Mouse (Mus musculus) gastrocnemius, postnatal 14 days (tissue): ENCODE data around the gene Cyp4f14. TPM values are rescaled to one million over a fixed set of nuclear protein-coding genes. Genes with fewer than 3 reads are reported as not detected.
"Not testable (repeated sequence)": the region's sequence is repeated elsewhere in the genome, so short reads cannot be mapped to it uniquely, and the experiment has no call there.

Experiments used
- DNase-seq: peaks from one replicate; pipeline ENCODE4 v3.0.0; 2021; ENCODE audit warnings: mixed read lengths
- intact Hi-C: fragments of 180-260 bp; cut with DNase I; formaldehyde crosslinking; loops from one replicate; pipeline ENCODE4 v1.15.1; 2025; ENCODE audit warnings: low total_unique reads
- total RNA-seq, 2 experiments: library from RNA; stranded (reverse); gene quantifications; 2 replicates each; pipeline ENCODE4 v1.2.3; 2021

Cyp4f14 gene
- total RNA-seq, 2 experiments from 2014 or later, result 0.33 TPM; not detected in 1

DNA sequence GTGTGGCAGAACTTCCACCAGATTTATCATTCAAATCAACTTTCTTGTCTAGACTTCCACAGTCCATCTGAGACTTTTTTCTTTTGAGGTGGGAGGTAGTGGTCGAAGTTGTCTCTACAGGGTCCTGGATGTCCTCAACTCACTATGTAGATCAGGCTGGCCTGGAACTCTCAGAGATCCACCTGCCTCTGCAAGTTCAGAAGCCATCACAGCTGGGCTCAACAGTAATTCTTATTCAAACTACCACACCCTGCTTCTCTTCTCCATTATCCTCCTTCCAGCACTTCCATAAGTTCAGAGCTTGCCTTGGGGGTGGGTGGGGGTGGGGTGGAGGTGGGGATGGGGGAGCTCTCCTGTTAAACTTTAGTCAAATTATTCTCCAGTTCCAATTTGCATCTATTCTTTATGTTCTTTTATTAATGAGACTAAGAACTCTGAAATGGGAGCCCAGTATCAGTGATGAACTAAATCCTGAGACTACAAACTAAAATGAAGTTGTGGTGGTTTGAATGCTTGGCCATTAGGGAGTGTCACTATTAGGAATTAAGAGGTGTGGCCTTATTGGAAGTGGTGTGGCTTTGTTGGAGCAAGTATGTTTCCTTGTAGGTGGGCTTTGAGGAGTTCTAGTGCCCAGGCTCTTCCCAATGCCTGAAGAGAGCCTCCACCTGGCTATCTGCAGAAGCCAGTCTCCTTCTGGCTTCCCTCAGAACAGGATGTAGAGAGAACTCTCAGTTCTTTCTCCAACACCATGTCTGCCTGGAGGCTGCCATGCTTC, 15.2 kb downstream of the Cyp4f14 start:
- DNase-seq, result no peak
- intact Hi-C loops, result no loop called here

DNA sequence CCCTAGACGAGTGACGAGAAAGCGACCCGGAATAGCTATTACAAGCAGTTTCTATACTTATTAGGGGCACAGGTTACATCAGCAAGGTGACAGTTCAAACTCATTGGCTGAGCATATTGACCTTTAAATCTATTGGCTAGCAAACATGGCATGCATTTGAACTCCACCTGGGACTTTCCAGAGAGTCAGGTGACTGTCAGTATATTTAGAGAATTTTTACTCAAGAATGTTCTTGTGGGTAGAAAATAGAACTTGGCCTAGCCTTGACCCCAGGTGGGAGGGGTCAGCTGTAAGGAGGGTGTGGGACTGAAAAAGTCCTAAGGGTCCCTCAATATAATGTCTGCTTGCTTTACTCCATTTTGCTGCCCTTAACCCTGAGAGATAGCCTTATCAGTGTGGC, 21.7 kb downstream of the Cyp4f14 start:
- intact Hi-C loops, result no loop called here
- DNase-seq, result no peak

DNA sequence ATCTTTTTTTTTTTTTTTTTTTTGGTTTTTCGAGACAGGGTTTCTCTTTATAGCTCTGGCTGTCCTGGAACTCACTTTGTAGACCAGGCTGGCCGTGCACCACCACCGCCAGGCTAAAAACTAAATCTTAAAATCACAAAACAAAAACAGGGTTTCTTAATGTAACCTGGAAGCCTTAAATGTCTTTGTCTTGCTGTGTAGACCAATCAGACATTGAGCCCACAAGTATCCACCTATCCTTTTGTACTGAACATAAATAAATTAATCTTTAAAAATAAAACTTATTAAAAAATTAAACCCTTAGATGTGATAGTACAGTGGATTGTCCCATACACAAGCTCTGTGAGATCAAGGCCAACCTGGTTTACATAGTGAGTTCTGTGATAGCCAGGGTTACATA, 23.2 kb downstream of the Cyp4f14 start:
- intact Hi-C loops, result no loop called here
- no peak for DNase-seq

DNA sequence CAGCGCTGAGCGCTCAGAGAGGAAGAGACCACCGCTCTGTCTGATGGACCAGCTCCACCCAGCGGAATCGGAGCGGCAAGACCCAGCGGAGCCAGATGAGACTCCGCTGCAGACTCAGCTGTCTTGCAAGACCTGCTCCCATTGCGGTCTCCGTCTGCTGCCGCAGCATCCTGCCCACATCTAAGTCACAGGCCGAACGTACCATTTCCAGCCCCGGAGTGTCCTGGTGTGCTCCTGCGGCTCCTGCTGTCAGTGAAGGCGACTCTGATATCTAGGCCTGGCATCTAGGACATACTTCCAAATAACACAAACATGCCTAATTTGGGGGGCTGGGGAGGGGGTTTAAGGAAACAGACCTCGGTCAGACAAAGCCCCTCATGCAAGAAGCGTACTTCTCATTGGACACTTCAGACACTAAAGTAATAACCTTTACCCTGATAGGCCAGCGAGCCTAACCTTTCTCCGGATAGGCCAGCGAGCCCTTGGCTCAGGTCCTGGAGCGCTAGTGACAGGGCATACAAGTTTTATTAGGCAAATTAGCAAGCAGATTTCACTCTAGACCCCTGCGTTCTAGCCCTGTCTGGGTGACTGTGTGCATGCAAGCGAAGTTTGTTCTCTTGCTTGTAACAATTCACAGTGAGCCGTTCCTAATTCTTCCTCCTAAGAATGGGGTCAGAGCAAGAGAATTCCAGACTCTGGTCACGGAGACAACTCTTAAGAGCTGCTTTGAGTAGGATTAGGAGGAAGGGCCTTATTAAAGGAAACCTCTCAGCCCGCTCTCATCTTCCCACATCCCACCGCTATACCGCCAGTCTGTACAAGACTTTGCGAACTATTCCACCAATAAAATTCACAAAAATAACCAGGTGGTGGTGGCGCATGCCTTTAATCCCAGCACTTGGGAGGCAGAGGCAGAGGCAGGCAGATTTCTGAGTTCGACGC, 25.6 kb downstream of the Cyp4f14 start, which contains the start of gene Zfp870:
Gene Zfp870, minus strand, starts transcription at position 404 of the 942 bp plus-strand sequence.
- peak; percentile 86 for DNase-seq
- intact Hi-C loops, result no loop called here

DNA sequence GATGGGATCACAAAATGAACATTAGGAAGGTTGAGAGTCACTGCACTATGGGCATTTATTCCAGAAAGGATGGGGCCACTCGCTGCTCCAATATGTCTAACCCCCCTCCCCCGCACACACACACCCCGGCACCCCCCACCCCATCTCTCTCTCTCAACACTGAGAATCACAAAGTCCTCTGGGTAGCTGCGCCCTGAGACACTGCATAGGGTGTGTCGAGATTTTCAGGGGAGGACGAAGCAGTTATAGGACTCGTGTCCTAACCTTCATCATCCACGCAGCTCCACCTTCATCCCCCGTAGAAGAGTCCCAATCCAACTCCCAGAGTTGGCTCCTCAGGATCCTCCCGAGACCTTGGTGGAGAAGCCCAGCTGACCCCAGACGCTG, 26.3 kb downstream of the Cyp4f14 start:
- intact Hi-C loops, result no loop called here
- no peak for DNase-seq

DNA sequence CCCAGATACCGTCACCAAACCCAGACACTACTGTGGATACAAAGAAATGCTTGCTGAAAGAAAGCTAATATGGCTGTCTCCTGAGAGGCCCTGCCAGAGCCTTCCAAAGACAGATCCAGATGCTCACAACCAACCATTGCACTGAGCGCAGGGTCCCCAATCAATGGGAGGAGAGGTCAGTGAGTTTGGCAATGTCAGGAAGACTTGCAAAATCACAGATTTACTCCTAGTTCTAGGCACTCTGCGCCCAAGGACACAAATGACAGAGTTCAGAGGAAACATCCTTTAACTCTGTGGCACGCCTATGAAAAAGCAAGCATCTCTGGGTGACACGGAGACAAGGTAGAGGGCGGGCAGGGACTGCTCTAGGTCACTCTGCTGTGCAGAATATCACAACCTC, 27.5 kb downstream of the Cyp4f14 start:
- intact Hi-C loops, result no loop called here
- DNase-seq, result no peak

DNA sequence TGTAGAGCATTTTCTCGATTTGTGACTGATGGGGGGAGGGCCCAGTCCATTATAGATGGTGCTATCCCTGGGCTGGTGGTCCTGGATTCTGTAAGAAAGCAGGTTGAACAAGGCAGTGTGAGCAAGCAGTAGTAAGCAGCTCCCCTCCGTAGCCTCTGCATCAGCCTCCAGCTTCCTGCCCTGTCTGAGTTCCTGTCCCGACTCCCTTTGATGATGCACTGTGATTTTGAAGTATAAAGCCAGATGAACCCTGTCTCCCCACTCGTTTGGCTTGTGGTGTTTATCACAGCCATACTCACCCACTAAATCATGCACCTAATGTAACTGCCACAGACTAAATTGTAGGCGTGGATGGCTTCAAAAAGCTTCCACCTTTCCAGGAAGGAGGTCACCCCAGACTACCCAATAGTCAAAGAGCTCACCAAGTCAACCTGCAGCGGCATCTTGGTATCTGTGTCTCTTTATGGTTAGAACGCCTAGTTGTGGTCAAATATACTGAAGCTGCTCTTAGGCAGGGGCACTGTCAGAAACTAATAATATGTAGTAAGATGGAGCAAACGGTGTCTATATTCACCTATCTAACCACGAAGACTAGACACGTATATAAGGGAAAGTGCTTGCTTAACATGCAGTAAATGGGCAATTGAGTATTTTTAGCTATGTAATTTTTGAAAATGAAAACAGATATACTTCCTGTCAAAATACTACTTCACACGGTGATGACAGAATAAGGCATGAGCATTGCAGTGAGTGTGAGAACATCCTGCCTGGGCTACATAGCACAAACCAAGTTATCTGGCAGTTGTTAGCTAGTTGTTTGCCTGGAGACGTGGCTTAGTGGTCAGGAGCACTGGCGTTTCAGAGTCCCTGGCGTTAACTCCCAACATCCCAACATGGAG, 36.6 kb downstream of the Cyp4f14 start:
- intact Hi-C loops, result no loop called here
- DNase-seq, result no peak

DNA sequence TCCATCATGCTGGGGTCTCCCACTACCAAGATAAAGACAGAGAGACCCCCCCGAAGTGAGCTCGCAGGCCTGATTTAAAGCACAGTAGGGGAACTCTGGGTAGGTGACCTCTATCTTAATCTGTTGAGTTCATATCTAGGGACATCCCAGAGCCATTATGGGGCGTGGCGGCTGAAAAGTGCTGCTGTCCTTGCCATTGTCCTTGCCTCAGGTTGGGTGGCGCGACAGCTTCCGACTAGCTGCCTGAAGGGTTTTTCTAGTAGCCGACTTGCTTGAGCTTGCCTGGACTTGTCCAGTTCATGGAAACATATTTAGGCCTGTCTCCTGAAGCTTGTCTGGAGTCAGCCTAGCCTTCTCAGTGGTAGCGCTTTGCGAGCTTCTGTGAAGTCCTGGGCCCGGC, 38.4 kb downstream of the Cyp4f14 start:
- intact Hi-C loops, result loop anchor here (10.0 kb wide), 1 partner anchor 104 kb away; no protein-coding TSS in a partner anchor
- DNase-seq, result no peak

DNA sequence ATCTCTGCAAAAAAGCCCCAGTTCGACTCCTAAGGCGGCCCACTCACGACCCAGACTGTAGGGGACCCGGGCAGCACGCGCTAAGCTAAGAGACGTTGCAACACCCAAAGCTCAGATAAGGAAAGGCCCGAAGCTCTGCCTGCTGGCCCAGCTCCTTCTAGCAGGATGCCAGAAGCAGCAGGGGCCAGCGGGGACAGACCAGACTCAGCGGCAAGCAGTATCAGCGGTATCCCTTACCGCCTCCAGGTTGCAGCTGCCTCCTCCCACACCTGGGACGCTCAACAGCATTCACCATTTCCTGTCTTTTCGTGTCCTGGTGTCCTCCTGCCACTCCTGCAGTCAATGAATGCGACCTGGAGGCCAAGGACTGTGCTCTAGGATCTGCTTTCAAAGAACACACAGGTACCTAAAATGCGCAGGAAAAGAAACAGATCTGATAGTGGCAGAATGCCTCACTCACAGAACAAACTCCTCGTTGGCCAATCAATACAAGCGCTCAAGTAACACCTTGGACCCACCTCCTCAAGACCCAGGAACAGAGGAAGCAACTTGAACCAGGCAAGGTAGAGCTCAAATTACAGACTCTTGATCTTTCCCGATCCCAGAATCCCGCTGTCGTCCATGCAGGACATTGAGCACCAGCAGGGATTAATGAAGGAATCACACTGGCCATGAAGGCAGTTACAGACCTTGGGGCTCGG, 39.5 kb downstream of the Cyp4f14 start:
- intact Hi-C loops, result loop anchor here (10.0 kb wide), 1 partner anchor 103 kb away; no protein-coding TSS in a partner anchor
- DNase-seq, result no peak

DNA sequence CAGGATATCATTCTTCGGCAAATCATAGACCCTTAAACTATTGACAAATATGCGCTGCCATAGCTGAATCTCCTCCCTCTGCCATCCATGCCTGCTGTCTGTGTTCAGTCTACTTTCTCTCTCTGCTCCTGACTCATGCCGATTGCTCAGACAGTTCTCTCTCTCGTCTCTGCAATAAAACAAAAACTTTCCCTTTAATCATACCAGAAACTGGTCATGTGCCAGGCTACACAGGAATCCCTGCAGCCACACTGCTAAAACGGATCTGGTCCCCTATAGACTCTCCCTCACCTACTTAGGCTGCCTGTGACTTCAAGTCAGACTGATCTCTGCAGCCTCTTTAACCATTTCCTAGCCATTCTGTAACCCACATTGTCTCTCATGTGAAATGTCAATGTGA, 44.4 kb downstream of the Cyp4f14 start:
- intact Hi-C loops, result loop anchor here (10.0 kb wide), 1 partner anchor 98 kb away; no protein-coding TSS in a partner anchor
- DNase-seq, result no peak

DNA sequence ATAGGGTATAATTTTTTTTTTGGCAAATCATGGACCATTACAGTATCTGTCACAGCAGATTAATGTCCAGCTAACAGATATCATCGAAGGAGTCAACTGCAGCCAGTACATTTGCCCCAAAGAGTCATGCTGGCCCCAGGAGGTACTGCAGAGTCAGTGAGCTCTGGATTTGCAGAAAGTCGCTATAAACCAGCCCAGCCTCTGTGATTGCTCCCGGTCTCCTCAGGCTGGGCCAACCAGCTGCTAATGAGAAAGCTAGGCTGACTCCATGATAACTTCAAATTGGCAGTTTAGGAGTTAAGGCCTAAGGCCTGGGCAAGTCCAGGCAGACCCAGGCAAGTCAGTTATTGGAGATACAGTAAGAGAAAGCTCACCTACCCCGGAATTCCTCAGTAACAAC, 45.1 kb downstream of the Cyp4f14 start:
- intact Hi-C loops, result loop anchor here (10.0 kb wide), 1 partner anchor 97 kb away; no protein-coding TSS in a partner anchor
- DNase-seq, result no peak

DNA sequence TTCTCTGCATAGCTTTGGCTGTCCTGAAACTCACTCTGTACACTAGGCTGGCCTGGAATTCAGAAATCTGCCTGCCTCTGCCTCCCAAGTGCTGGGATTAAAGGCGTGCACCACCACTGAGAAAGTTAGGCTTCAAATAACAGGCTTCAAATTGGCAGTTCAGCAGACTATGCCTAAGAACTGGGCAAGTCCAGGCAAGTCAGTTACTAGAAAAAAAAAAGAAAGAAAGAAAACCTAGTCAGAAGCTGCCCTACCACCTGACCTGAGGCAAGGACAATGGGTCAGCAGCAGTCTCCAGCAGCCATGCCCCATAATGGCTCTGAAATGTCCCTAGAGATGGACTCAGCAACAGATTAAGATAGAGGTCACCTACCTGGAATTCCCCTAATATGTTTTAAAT, 45.7 kb downstream of the Cyp4f14 start:
- no peak for DNase-seq
- intact Hi-C loops, result loop anchor here (10.0 kb wide), 1 partner anchor 97 kb away; no protein-coding TSS in a partner anchor

DNA sequence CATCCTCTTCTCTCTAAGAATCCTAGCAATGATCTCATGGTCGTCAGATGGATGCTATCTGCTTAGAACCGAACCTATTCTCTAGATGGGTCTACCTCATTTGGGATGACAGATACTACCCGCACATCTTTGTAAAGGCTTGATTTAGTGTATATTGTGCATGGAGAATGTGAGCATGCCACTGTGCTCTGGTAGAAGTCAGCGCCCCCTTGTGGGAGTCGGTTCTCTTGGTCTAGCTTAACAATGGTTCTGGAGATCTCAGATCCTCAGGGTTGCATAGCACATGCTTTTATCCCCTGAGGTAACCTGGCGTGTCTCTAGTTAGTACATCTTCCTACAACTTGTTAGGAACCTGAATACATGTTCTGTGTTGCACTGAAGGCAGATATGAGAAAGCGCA, 49.9 kb downstream of the Cyp4f14 start:
- DNase-seq, intact Hi-C loops: not testable (repeated sequence)

DNA sequence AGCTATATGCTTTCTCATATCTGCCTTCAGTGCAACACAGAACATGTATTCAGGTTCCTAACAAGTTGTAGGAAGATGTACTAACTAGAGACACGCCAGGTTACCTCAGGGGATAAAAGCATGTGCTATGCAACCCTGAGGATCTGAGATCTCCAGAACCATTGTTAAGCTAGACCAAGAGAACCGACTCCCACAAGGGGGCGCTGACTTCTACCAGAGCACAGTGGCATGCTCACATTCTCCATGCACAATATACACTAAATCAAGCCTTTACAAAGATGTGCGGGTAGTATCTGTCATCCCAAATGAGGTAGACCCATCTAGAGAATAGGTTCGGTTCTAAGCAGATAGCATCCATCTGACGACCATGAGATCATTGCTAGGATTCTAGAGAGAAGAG, 60.4 kb downstream of the Cyp4f14 start:
- intact Hi-C loops, DNase-seq: not testable (repeated sequence)

Other genes starting within 250 kb of the Cyp4f14 start
- not detected for gene Cyp4f15, start 231.7 kb downstream of the Cyp4f14 start, total RNA-seq
- gene Zfp871, start 129.1 kb downstream of the Cyp4f14 start, total RNA-seq, result 10 to 100 TPM; 22.2 to 24.0 TPM
- under 1 TPM; 0.18 to 0.33 TPM for gene Zfp811, start 107.4 kb downstream of the Cyp4f14 start, total RNA-seq
- 1 to 10 TPM; 6.3 to 7.7 TPM for gene Zfp799, start 87.1 kb downstream of the Cyp4f14 start, total RNA-seq
- gene Zfp870, start 25.7 kb downstream of the Cyp4f14 start, total RNA-seq, result 1 to 10 TPM; 6.2 TPM
- 1 to 10 TPM; 5.1 to 9.6 TPM for gene Cyp4f13, start 30.1 kb upstream of the Cyp4f14 start, total RNA-seq
- 1 to 10 TPM; 1.9 TPM for gene Zfp472, start 48.5 kb upstream of the Cyp4f14 start, total RNA-seq
- gene Zfp952, start 75.8 kb upstream of the Cyp4f14 start, total RNA-seq, result 1 to 10 TPM; 4.9 to 5.8 TPM
- gene Zfp763, start 116.1 kb upstream of the Cyp4f14 start, total RNA-seq, result 1 to 10 TPM; 2.9 to 4.3 TPM
- not detected for gene 4921501E09Rik, start 150.7 kb upstream of the Cyp4f14 start, total RNA-seq
- gene Zfp563, start 172.0 kb upstream of the Cyp4f14 start, total RNA-seq, result 1 to 10 TPM; 3.1 to 4.6 TPM
- gene Morc2b, start 222.3 kb upstream of the Cyp4f14 start, total RNA-seq, result under 1 TPM; 0.14 to 0.29 TPM